Mouse (Mus musculus): ENCODE data around the gene Chchd6. TPM values are rescaled to one million over a fixed set of nuclear protein-coding genes. Genes with fewer than 3 reads are reported as not detected.
A peak's percentile ranks its signal among the peaks of the same experiment; 100 is the strongest.

Chchd6 gene
- total and polyA plus RNA-seq, 3 experiments = 49.5 to 74.7 TPM; not detected in 1

DNA sequence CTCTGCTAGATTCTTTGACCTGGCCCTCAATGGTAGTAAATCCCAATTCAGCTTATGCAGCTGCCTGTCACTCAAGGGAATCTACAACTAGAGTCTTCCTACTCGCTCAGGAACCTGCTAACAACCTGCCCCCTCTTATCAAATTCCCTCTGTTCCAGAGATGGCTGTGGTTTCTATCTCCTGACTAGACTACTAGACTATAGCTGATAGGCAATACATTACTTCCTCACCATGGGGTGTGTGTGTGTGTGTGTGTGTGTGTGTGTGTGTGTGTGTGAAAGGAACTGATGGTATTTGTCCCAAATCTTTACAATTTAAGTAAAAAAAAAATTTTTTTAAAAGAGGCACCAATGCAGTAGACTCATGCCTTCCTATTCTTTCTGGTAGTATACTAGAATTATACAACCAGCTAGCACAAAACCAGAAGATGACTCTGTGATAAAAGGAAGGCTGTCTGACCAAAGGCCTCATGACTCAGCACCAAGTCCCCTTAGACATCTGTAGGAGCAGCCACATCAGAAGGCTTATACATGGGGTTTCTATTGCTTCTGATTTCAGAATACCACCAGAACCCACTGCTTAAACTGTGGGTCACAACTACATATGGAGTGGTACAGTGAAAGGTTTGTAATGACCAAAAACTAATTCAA lies 57.2 kb downstream of the Chchd6 start (continued):
- TF ChIP-seq CHD1 (IDR thresholded peaks at IDR 0.05; ENCODE audit: low read depth, low read length) (no peak), RCOR1 (IDR thresholded peaks at IDR 0.05; ENCODE audit: low read depth, low read length) (peak; percentile 95), EP300 (IDR thresholded peaks at IDR 0.05; ENCODE audit: low read depth in 1 of 2, low read length in 2 of 2) (peak; percentile 95 to 96)

DNA sequence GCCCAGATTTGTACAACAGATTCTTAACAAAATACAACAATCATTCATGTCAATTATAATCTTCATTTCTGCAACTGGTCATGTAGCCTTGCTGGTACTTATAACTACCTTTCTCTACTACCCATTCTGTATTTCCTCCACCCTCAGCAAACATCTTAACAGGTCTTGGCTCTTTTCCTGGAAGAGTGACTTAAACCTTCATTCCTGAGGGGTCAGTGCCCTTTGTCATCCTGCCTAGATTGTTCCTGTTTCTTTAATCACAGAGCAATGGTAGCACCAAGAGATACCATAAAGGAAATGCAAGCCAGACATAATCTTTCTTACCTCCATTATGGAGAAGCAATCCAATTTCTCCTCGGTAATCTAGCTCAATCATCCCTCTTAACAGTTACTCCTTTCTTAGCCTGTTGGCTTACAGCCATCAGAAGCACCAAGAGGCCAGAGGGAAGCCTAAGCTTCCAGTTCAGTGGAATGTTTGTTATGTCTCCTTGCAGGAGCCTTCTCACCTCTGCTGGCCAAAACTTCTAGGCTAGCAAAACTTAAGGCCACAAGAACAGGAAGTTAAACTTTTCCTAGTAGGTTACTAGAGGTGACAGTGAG lies 59.7 kb downstream of the Chchd6 start:
- H3K4me3 ChIP-seq (ENCODE audit: control insufficient read depth in 1 of 2, insufficient read depth in 1 of 2, low read depth in 2 of 2, low read length in 2 of 2) = no peak overlapping the region
- no peaks in the 10 kb centered on the region for H3K27me3 ChIP-seq (ENCODE audit: control insufficient read depth in 1 of 2, insufficient read depth in 2 of 2, low read length in 2 of 2)
- no peak overlapping the region for H3K9ac ChIP-seq (ENCODE audit: control insufficient read depth, low read depth, low read length, poor library complexity, severe bottlenecking)
- peaks cover 0 to 40% of the 10 kb centered on the region in 2 experiments; a peak in 2 of 4 replicates for H3K36me3 ChIP-seq (ENCODE audit: control insufficient read depth in 1 of 2, insufficient read depth in 2 of 2, low read length in 2 of 2)
- TF ChIP-seq MEF2A (IDR thresholded peaks at IDR 0.05; ENCODE audit: extremely low read depth, insufficient replicate concordance, low read depth, low read length, poor library complexity, severe bottlenecking) (no peak), GATA1 (IDR thresholded peaks at IDR 0.05; ENCODE audit: low read depth, low read length) (peak; percentile 27; the same call in 1 of the 2 replicates), MYB (IDR thresholded peaks at IDR 0.05; ENCODE audit: low read depth, low read length) (no peak), ZNF384 (IDR thresholded peaks at IDR 0.05; ENCODE audit: low read depth, low read length) (no peak), SIN3A (IDR thresholded peaks at IDR 0.05; ENCODE audit: low read length) (no peak), ELF1 (IDR thresholded peaks at IDR 0.05; ENCODE audit: low read depth, low read length) (no peak), MAZ (IDR thresholded peaks at IDR 0.05; ENCODE audit: low read depth, low read length) (no peak), HCFC1 (IDR thresholded peaks at IDR 0.05; ENCODE audit: low read depth, low read length) (no peak), EP300 (IDR thresholded peaks at IDR 0.05; ENCODE audit: low read depth in 1 of 2, low read length in 2 of 2) (peak; percentile 30 to 36; a peak in 1 of 4 replicates), CHD1 (IDR thresholded peaks at IDR 0.05; ENCODE audit: low read depth, low read length) (no peak), CHD2 (IDR thresholded peaks at IDR 0.05; ENCODE audit: low read length) (no peak), ETS1 (IDR thresholded peaks at IDR 0.05; ENCODE audit: low read depth, low read length) (no peak), JUND (IDR thresholded peaks at IDR 0.05; ENCODE audit: low read depth, low read length) (no peak), POLR2A (IDR thresholded peaks at IDR 0.05; ENCODE audit: control insufficient read depth in 1 of 2, insufficient read depth in 1 of 2, low read depth in 1 of 2, low read length in 2 of 2, poor library complexity in 1 of 2) (no peak), ZMIZ1 (IDR thresholded peaks at IDR 0.05; ENCODE audit: low read depth, low read length) (no peak), USF2 (IDR thresholded peaks at IDR 0.05; ENCODE audit: borderline replicate concordance in 1 of 2, insufficient read depth in 1 of 2, low read depth in 1 of 2, low read length in 2 of 2) (no peak), RAD21 (IDR thresholded peaks at IDR 0.05; ENCODE audit: low read depth, low read length) (no peak)
- H3K79me2 ChIP-seq (ENCODE audit: control insufficient read depth, insufficient read depth, low read length, poor library complexity) = no peaks in the 10 kb centered on the region
- H3K9me3 ChIP-seq (replicated peaks; ENCODE audit: insufficient read depth, low read length) = no peaks in the 10 kb centered on the region
- H3K4me1 ChIP-seq (ENCODE audit: control insufficient read depth in 1 of 2, insufficient read depth in 2 of 2, low read length in 2 of 2) = peaks cover 19 to 28% of the 10 kb centered on the region in 2 experiments
- no peak overlapping the region; the same call in 1 of the 2 replicates for H3K27ac ChIP-seq (ENCODE audit: control insufficient read depth, low read depth, low read length)
- DNase-seq (ENCODE audit: low read depth, low spot score) = peak; percentile 25

All from MEL (cell line).